Mouse (Mus musculus) midbrain, postnatal 0 days (tissue): ENCODE measurements around the gene Ahnak2. TPM values are rescaled to one million over a fixed set of nuclear protein-coding genes. Genes with fewer than 3 reads are reported as not detected.
"Not testable (repeated sequence)": the region's sequence is repeated elsewhere in the genome, so short reads cannot be mapped to it uniquely, and the experiment has no call there.

Experiments
- ATAC-seq: fragments of 200-750 bp; cut with Nextera tagmentation; 2 replicates; pipeline ENCODE4 v1.8.0; 2017; ENCODE audit warnings: moderate number of reproducible peaks, mild to moderate bottlenecking, moderate TSS enrichment, moderate library complexity; ENCODE audit not compliant: low FRiP score
- DNase-seq: peaks from one replicate; pipeline ENCODE4 v3.0.0-alpha.2; 2015; ENCODE audit warnings: low spot score
- H3K27ac ChIP-seq: fragments of 300-500 bp; sonication (generic); 2 replicates; pipeline ENCODE4 v1.5.1; 2014; ENCODE audit warnings: low read depth, mild to moderate bottlenecking, low read length, mixed read lengths
- H3K27me3 ChIP-seq: fragments of 300-500 bp; sonication (generic); 2 replicates; pipeline ENCODE4 v1.6.1; 2014; ENCODE audit warnings: low read length, control low read depth, mixed read lengths; ENCODE audit not compliant: insufficient read depth
- H3K36me3 ChIP-seq: fragments of 300-500 bp; sonication (generic); 2 replicates; pipeline ENCODE4 v1.6.1; 2014; ENCODE audit warnings: low read length, control low read depth, mixed read lengths; ENCODE audit not compliant: insufficient read depth
- H3K4me1 ChIP-seq: fragments of 300-500 bp; sonication (generic); 2 replicates; pipeline ENCODE4 v1.6.1; 2014; ENCODE audit warnings: mild to moderate bottlenecking, control low read depth, antibody characterized with exemption, low read length, mixed read lengths; ENCODE audit not compliant: insufficient read depth
- H3K4me2 ChIP-seq: fragments of 300-500 bp; sonication (generic); 2 replicates; pipeline ENCODE4 v1.6.1; 2014; ENCODE audit warnings: low read depth, mild to moderate bottlenecking, low read length, mixed read lengths; ENCODE audit not compliant: poor library complexity, severe bottlenecking
- H3K4me3 ChIP-seq: fragments of 300-500 bp; sonication (generic); 2 replicates; pipeline ENCODE4 v1.5.1; 2014; ENCODE audit warnings: low read depth, mild to moderate bottlenecking, low read length, moderate library complexity
- H3K9ac ChIP-seq: fragments of 300-500 bp; sonication (generic); replicated peaks from 2 replicates; pipeline ENCODE4 v1.6.1; 2014; ENCODE audit warnings: mild to moderate bottlenecking, low read length, moderate library complexity, mixed read lengths; ENCODE audit not compliant: poor library complexity, severe bottlenecking
- H3K9me3 ChIP-seq: fragments of 300-500 bp; sonication (generic); 2 replicates; pipeline ENCODE4 v1.6.1; 2016; ENCODE audit warnings: low read length, control low read depth
- CTCF ChIP-seq: IDR thresholded peaks from 2 replicates; pipeline ENCODE4 v1.5.1; 2016; ENCODE audit warnings: antibody characterized with exemption, mild to moderate bottlenecking
- WGBS: fragments of 180-500 bp; shearing (Covaris S2); extraction: QIAGEN DNeasy Blood & Tissue Kit; methylation state at CpG from one replicate; pipeline ENCODE4 v1.1.7; 2014; 5-methylcytosine and 5-hydroxymethylcytosine counted together
- polyA plus RNA-seq: library from polyadenylated mRNA; unstranded; fragments of >200 nt; fragmentation: Nextera tagmentation; extraction: Ambion mirVana; gene quantifications from 2 replicates; pipeline ENCODE4 v1.2.1, GENCODE M21; 2015
- total RNA-seq: library from RNA; depleted of rRNA; stranded (reverse); fragments of >200 nt; gene quantifications from 2 replicates; pipeline ENCODE4 v1.2.3, GENCODE M21; 2014

Gene Ahnak2
- total and polyA plus RNA-seq, 2 experiments from 2014 or later: 1.9 to 6.1 TPM

DNA sequence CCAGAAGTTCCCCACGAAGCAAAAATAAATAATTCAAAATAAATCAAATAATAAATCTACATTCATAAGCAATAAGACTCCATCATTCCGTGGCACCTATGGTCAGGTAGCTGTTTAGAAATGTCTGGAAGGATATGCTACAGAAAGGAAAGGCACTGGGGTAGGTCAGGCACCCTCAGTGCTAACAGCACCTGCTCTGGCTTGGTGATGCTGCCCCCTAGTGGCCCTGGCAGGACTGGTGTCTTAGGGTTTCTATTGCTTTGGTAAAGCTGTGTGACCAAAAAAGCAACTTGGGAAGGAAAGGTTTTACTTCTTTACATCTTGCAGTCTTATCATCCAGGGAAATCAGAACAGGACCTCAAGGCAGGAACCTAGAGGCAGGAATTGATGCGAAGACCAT lies 41.3 kb upstream of the Ahnak2 start:
- Histone ChIP-seq H3K9ac (no peak overlapping the region), H3K27ac (no peak overlapping the region), H3K4me2 (no peak overlapping the region), H3K27me3 (no peaks in the 10 kb centered on the region), H3K9me3 (no peaks in the 10 kb centered on the region), H3K4me1 (no peaks in the 10 kb centered on the region), H3K4me3 (no peak overlapping the region), H3K36me3 (no peaks in the 10 kb centered on the region)
- WGBS: 21% methylated on average over 3 of the region's 3 CpGs
- ATAC-seq (no peak), DNase-seq (peak; percentile 75)
- peak; percentile 88 for TF ChIP-seq CTCF

- H3K4me2 ChIP-seq, H3K27ac ChIP-seq, H3K9ac ChIP-seq, H3K4me1 ChIP-seq, H3K27me3 ChIP-seq, H3K4me3 ChIP-seq, DNase-seq, H3K9me3 ChIP-seq, ATAC-seq, H3K36me3 ChIP-seq: not testable (repeated sequence)
- 81% methylated on average over 2 of the region's 2 CpGs for WGBS
These were observed 39.7 kb upstream of the Ahnak2 start for GRCm38 (mm10) chr12:112842128-112842527.

DNA sequence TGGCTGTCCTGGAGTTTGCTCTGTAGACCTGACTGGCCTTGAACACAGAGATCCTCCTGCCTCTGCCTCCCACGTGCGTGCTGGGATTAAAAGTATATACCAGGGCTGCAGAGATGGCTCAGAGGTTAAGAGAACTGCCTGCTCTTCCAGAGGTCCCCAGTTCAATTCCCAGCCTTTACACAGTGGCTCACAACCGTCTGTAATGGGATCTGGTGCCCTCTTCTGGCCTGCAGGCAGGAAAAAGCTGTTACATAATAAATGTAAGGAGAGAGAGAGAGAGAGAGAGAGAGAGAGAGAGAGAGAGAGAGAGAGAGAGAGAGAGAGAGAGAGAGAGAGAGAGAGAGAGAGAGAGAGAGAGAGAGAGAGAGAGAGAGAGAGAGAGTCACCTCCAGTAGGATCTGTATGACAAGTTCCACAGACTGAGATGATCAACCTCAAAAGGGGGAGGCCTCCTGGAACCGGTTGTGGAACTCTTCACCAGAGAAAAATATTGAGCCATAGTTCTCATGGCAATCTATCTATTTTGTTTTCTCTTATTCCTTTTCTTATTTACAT lies 39.0 kb upstream of the Ahnak2 start:
- WGBS: 78% methylated on average over 4 of the region's 4 CpGs
- H3K27ac ChIP-seq, H3K4me2 ChIP-seq, ATAC-seq, H3K4me1 ChIP-seq, H3K4me3 ChIP-seq, H3K9me3 ChIP-seq, H3K27me3 ChIP-seq, H3K9ac ChIP-seq, H3K36me3 ChIP-seq, DNase-seq: not testable (repeated sequence)

DNA sequence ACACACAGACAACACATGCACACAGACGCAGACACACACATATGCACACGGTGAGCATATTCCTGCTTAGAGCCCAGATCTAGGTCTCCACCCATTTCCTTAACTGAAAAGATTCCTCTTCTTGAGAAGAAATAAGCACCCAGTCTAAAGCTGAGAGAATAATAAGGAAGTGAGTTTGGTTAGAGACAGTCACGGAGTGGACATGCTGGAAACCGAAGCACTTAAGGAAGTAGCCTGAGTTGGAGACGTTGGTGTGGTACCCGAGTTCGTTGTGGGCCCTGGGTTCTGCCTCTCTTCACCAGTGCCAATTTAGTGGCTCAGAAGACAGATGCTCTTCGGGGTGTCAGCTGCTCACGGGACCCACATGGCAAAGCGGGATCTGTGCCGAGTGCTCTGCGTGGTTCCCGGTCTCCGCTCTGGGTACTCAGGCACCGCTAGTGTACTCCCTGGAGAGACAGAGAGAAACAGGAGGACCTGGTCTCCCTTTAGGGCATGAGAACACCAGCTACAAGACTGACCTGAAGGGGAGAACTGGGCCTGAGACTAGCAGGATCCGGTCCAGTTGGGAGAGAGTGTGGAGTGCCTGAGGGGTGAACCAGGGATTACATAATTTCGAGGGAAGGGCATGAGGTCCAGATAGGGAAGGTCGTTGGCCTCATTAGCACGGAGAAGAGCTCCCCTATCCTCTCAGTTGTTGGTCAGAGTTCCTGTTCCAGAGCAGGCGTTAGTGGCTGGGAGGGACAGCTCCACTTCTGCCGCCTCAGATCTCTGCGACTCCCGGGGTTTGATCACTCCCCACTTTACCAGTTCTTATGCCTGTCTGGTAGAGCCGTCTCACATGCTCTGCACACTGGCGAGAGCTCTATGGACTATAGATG lies 38.0 kb upstream of the Ahnak2 start:
- H3K9ac ChIP-seq: no peak overlapping the region
- no peaks in the 10 kb centered on the region for H3K36me3 ChIP-seq
- no peaks in the 10 kb centered on the region for H3K4me1 ChIP-seq
- H3K27ac ChIP-seq: no peak overlapping the region
- H3K4me2 ChIP-seq: no peak overlapping the region
- TF ChIP-seq CTCF: no peak
- H3K9me3 ChIP-seq: no peaks in the 10 kb centered on the region
- no peak overlapping the region for H3K4me3 ChIP-seq
- ATAC-seq: no peak
- DNase-seq: no peak
- H3K27me3 ChIP-seq: no peaks in the 10 kb centered on the region
- WGBS: 83% methylated on average over 25 of the region's 25 CpGs

DNA sequence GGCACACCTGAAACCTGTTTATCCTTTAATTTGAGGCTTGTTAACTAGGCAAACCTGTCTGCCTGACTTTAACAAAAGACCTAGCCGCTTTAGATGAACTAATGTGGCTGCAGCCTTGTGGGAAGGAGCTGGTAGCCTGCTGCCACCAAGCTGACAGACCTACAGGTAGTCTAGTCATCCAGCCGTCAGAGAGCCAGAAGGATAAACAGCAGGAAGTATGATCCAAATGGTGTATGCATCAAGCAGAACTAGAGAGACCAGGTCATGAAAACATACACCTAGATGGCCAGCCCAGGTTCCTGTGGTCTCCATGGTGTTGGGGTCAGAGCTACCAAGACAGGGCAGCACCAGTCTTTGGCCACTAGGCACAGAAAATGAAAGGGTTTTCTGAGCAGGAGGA lies 32.6 kb upstream of the Ahnak2 start:
- Histone ChIP-seq H3K9me3 (no peaks in the 10 kb centered on the region), H3K27me3 (no peaks in the 10 kb centered on the region), H3K4me1 (peaks cover 6% of the 10 kb centered on the region), H3K27ac (no peak overlapping the region), H3K9ac (no peak overlapping the region), H3K4me2 (no peak overlapping the region), H3K36me3 (no peaks in the 10 kb centered on the region), H3K4me3 (no peak overlapping the region)
- WGBS: 74% methylated on average over 2 of the region's 2 CpGs
- DNase-seq: no peak
- no peak for ATAC-seq
- TF ChIP-seq CTCF: no peak

DNA sequence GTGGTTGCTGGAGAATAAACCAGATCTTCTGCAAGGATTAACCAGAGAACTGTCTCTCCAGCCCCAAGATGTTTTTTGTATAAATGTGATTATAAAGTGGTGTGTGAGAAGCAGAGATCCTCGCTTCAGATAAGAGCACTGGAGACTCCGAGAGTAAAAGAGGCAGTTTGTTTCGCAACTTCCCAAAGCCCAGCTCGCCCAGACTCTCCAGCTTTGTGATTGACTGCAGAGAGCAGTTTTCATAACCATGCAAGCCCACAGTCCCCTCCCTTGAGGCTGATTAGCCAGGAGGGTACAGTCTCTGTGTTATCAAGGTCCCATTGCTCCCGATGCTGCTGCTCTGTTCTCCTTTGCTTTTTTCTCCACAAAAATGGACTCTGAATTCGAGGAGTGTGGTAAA lies 31.1 kb upstream of the Ahnak2 start:
- no peaks in the 10 kb centered on the region for H3K36me3 ChIP-seq
- no peaks in the 10 kb centered on the region for H3K27me3 ChIP-seq
- DNase-seq: no peak
- ATAC-seq: no peak
- no peak overlapping the region for H3K9ac ChIP-seq
- WGBS: 90% methylated on average over 6 of the region's 6 CpGs
- no peak for TF ChIP-seq CTCF
- H3K4me2 ChIP-seq: no peak overlapping the region
- no peaks in the 10 kb centered on the region for H3K9me3 ChIP-seq
- H3K27ac ChIP-seq: no peak overlapping the region
- no peak overlapping the region for H3K4me3 ChIP-seq
- H3K4me1 ChIP-seq: peaks cover 6% of the 10 kb centered on the region
